Mouse (Mus musculus) liver, adult 2 months (tissue): ENCODE measurements around the gene Smad3.

ENCODE experiments used
- CTCF ChIP-seq: fragments of 200-500 bp; IDR thresholded peaks from 2 replicates; pipeline ENCODE4 v1.5.1; 2011; ENCODE audit warnings: low read depth, low read length, control low read depth
- POLR2A ChIP-seq: fragments of 200-500 bp; IDR thresholded peaks from 2 replicates; pipeline ENCODE4 v1.6.1; 2011; ENCODE audit warnings: low read length, control low read depth; ENCODE audit not compliant: insufficient read depth; ENCODE audit errors: extremely low read depth

DNA sequence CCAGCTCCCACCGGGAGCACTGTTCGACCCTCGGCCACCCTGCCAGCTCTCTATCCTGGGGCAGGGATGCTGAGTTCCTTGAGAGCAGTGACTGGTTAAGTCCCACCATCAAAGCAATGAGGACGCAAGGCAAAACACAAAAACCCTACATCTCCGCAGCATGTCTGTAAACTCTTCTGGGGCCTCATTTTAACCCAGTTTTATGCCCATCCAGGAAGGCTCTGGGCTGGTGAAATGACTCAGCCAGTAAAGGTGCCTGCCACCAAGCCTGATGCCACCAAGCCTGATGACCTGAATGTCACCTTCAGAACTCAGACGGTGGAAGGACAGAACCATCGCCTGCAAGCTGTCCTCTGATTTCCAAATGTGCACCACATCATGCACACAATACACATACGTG, 4.4 kb downstream of the Smad3 start:
- no peak for TF ChIP-seq CTCF
- TF ChIP-seq POLR2A: no peak
